Mouse (Mus musculus): ENCODE data around the gene Samsn1.

GRCm38 (mm10) chr16:76054079-76054478 is 32.0 kb upstream of the Samsn1 start:
- TF ChIP-seq ZNF384 (IDR thresholded peaks at IDR 0.05; ENCODE audit: low read depth, low read length): no peak
- TF ChIP-seq MAFK (IDR thresholded peaks at IDR 0.05; ENCODE audit: insufficient read depth, low read depth, low read length): no peak
- no peak for TF ChIP-seq HCFC1 (IDR thresholded peaks at IDR 0.05; ENCODE audit: borderline replicate concordance, insufficient read depth, low read length)
- no peak for TF ChIP-seq ZC3H11A (IDR thresholded peaks at IDR 0.05; ENCODE audit: borderline replicate concordance, low read depth, low read length)
- TF ChIP-seq CHD2 (IDR thresholded peaks at IDR 0.05; ENCODE audit: low read depth, low read length): no peak

Measured in ES-E14 (cell line).